Mouse (Mus musculus) adrenal gland (tissue): ENCODE measurements at regions not wholly inside any gene's neighbourhood (a gene's known extent, or its start where the extent isn't known, plus 50 kb on each side); places are given as distances from the start of the nearest gene placed in this dataset.

ENCODE experiments used
- intact Hi-C: fragments of 180-260 bp; cut with DNase I; formaldehyde crosslinking; loops from one replicate; pipeline ENCODE4 v1.15.1; 2025

GRCm38 (mm10) chr17:93460409-93460808 is 261.6 kb downstream of the Adcyap1 start:
- intact Hi-C loops, result no loop called here

GRCm38 (mm10) chr17:93463621-93464211 is 264.9 kb downstream of the Adcyap1 start:
- intact Hi-C loops, result no loop called here

GRCm38 (mm10) chr17:93482378-93482777 is 283.6 kb downstream of the Adcyap1 start:
- intact Hi-C loops, result no loop called here

- intact Hi-C loops, result no loop called here
These were observed 285.7 kb downstream of the Adcyap1 start for GRCm38 (mm10) chr17:93484540-93484939.

- intact Hi-C loops, result no loop called here
These were observed 287.6 kb downstream of the Adcyap1 start for GRCm38 (mm10) chr17:93486442-93486841.

GRCm38 (mm10) chr17:93489988-93490732 is 291.3 kb downstream of the Adcyap1 start:
- intact Hi-C loops, result no loop called here

- intact Hi-C loops, result no loop called here
These were observed 310.2 kb downstream of the Adcyap1 start for GRCm38 (mm10) chr17:93508882-93509594.

GRCm38 (mm10) chr17:93523406-93523805 is 324.6 kb downstream of the Adcyap1 start:
- intact Hi-C loops, result no loop called here

GRCm38 (mm10) chr17:93525871-93526644 is 327.2 kb downstream of the Adcyap1 start:
- intact Hi-C loops, result no loop called here

- intact Hi-C loops, result loop anchor here (5.0 kb wide), 1 partner anchor 375 kb away; no protein-coding TSS in a partner anchor
These were observed 333.7 kb downstream of the Adcyap1 start for GRCm38 (mm10) chr17:93532535-93532934.

GRCm38 (mm10) chr17:93534945-93535344 is 336.1 kb downstream of the Adcyap1 start:
- intact Hi-C loops, result loop anchor here (5.0 kb wide), 1 partner anchor 378 kb away; no protein-coding TSS in a partner anchor

GRCm38 (mm10) chr17:93535751-93536150 is 336.9 kb downstream of the Adcyap1 start:
- intact Hi-C loops, result no loop called here

- intact Hi-C loops, result no loop called here
These were observed 343.0 kb downstream of the Adcyap1 start for GRCm38 (mm10) chr17:93541795-93542194.

GRCm38 (mm10) chr17:93550339-93550738 is 351.5 kb downstream of the Adcyap1 start:
- intact Hi-C loops, result no loop called here

GRCm38 (mm10) chr17:93555872-93556271 is 357.1 kb downstream of the Adcyap1 start:
- intact Hi-C loops, result no loop called here

GRCm38 (mm10) chr17:93563277-93563772 is 364.5 kb downstream of the Adcyap1 start:
- intact Hi-C loops, result no loop called here

- intact Hi-C loops, result no loop called here
These were observed 381.2 kb downstream of the Adcyap1 start for GRCm38 (mm10) chr17:93579981-93580380.

- intact Hi-C loops, result no loop called here
These were observed 399.4 kb downstream of the Adcyap1 start for GRCm38 (mm10) chr17:93598181-93598685.

GRCm38 (mm10) chr17:93600236-93600635 is 401.4 kb downstream of the Adcyap1 start:
- intact Hi-C loops, result no loop called here

- intact Hi-C loops, result no loop called here
These were observed 410.4 kb downstream of the Adcyap1 start for GRCm38 (mm10) chr17:93609261-93609660.
